Mouse (Mus musculus): ENCODE measurements around the gene Slc35e3.
A peak's percentile ranks its signal among the peaks of the same experiment; 100 is the strongest.

Gene Slc35e3

GRCm38 (mm10) chr10:117695605-117696004, 50.6 kb downstream of the Slc35e3 start:
- DNase-seq, result no peak

DNA sequence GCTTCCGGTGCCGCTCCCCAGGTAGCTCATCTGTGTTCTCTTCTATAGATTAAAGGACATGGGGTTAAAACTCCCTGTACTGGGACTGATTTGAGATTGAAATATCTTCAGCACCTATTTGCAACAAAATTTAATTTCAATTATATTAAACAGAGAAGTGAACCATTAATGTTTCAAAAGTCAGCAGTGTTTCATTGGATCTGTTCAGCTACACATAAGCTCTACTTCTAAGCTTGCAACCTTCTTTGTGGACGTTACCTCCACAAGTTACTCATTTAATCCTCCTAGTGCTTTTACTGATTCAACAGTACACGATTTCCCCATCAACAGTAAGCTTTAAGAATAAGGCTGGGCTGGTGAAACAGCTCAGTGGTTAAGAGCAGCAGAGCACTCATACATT, 51.1 kb downstream of the Slc35e3 start:
- no peak for DNase-seq

DNA sequence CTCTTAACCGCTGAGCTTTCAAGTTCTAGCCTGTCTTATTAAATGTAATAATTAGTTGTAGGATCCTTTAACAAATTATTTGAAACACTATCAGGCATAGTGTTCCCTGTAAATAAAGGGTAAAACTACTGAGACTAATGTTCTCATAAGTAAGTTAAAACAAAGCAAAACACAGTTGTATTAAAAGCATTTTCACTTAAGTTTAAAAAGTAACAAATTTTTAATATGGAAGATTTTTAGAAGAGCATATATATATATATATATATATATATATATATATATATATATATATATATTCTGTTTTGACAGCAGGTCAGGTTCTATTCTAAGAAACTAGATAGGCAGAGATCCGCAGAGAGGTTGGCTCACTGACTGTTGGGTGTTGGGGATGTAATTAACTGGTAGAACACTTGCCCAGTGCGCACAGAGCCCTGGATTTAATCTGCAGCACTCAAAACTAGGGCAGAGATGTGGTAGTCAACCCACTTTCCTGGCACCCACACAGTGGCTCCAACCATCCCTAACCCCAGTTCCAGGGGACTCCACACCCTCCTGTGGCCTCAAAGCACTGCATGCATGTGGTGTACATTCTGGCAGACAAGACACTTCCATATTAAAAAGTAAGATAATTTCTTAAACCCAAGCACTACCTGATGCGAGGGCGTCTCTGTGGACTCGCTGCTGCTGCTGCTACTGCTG, 51.8 kb downstream of the Slc35e3 start:
- DNase-seq, result no peak

GRCm38 (mm10) chr10:117692953-117693352, 53.2 kb downstream of the Slc35e3 start:
- DNase-seq, result no peak

DNA sequence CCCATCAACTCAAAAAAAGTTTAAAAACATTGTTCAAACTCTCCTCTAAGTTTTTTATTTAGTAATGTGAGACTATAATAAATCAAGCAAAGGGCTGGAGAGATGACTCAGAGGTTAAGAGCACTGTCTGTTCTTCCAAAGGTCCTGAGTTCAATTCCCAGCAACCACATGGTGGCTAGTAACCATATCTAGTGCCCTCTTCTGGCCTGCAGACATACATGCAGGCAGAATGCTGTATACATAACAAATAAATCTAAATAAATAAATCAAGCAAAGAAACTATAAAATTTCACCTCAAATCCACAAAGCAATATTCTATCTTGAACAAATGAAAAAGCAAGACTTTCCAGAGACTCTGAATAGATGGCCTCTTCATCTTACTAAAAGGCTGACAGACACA, 54.0 kb downstream of the Slc35e3 start:
- no peak for DNase-seq

GRCm38 (mm10) chr10:117691389-117691968, 54.7 kb downstream of the Slc35e3 start:
- no peak for DNase-seq

DNA sequence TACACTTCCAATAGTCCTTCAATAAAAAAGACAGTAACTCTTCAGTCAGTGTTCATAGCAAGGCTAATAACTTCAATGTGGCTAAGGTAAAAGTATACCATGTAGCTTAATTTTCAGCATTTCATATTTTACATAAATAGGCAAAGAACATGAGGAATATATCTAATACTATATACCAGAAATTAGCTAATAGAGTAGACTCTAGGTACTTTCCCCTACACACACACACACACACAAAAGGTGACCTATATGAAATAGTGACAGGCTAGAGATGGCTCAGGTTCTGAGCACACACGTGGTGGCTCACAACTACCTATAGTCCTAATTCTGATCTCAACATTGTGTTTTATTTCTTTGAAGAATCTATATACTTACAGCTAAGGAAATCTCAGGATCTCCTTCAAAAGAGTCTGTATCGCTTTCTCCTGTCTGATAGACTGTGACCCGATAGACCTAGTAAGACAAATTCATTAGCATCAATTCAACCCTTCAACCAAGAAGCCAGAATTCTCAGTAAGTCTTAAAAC, 55.3 kb downstream of the Slc35e3 start:
- no peak for DNase-seq

DNA sequence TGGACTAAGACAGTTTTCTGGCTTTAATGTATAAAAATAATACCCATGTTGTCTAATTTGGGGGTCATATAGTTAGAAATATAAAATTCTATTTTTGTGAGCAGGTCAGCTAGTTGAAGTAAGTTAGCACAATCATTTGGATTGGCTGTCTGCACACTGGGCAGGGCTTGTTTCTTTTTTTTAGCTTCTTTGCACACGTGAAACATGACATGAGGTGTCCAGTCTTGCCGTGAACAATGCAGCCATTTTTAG, 56.1 kb downstream of the Slc35e3 start:
- DNase-seq, result no peak

DNA sequence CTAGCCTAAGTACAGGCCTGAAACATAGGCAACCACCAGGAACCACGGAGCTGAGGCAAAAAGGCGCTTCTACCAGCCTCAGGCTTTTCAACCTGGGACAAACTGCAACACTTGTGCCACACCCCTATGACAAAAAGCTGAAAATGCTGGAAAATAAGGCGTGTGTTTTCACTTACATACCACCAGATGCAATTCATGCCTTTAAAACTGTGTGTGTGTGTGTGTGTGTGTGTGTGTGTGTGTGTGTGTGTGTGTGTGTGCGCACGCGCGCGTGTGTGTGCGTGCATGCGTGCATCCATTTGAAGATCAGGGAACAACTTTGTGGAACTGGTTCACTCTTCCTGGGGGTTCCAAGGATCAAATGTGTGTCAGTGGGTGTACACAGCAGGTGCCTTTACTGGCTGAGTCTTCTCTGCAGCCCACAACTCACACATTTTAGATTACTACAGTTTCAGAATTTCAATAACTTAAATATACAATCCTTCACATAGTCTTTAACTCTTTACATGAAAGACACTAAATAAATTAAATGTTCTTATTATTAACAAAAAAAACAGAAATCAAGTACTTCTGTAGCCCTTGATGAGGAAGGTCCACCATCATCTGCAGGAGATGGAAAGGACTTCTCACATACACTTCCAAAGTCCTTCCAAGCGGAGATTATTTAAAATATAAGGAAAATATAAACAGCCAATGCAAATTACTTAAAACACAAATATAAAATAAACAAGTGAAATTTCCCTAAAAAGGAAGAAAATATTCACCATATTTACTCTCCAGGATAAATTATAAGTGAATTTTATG, 56.7 kb downstream of the Slc35e3 start:
- no peak for DNase-seq

DNA sequence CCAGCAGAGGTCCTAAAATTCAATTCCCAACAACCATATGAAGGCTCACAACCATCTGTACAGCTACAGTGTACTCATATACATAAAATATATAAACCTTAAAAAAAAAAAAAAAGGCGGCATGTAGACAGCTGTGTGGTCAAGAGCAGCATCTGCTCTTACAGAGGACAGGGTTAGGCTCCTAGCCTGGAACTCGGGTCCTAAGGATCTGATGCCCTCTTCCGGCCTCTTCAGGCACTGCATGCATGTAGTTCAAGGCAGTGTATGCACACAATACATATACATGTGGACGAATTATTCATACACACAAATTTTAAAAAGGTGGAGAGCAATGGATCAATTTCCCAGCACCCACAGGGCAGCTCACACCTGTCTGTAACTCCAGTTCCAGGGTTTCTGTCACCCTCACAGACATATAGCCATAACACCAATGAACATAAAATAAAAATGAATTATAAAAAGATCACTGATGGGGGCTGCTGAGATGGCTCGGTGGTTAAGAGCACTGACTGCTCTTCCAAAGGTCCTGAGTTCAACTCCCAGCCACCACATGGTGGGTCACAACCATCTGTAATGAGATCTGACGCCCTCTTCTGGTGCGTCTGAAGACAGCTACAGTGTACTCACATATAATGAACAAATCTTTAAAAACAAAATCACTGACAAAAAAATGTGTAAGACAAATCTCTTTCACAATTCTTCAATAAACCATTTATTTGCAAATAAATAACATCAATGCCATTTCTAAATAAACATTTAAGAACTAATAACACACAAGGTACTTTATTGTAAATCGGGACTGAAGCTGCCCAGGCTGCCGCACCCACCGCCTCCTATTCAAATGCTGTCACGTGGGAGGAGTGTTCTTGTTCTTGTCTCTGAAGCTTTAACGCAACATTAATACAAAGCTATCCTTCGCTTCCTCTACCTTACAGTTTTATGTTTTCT, 57.7 kb downstream of the Slc35e3 start:
- DNase-seq, result peak in 1 of 2 experiments; percentile 42

- no peak for DNase-seq
Measured at GRCm38 (mm10) chr10:117687577-117687976, 58.6 kb downstream of the Slc35e3 start.

GRCm38 (mm10) chr10:117687018-117687417, 59.1 kb downstream of the Slc35e3 start:
- no peak for DNase-seq

DNA sequence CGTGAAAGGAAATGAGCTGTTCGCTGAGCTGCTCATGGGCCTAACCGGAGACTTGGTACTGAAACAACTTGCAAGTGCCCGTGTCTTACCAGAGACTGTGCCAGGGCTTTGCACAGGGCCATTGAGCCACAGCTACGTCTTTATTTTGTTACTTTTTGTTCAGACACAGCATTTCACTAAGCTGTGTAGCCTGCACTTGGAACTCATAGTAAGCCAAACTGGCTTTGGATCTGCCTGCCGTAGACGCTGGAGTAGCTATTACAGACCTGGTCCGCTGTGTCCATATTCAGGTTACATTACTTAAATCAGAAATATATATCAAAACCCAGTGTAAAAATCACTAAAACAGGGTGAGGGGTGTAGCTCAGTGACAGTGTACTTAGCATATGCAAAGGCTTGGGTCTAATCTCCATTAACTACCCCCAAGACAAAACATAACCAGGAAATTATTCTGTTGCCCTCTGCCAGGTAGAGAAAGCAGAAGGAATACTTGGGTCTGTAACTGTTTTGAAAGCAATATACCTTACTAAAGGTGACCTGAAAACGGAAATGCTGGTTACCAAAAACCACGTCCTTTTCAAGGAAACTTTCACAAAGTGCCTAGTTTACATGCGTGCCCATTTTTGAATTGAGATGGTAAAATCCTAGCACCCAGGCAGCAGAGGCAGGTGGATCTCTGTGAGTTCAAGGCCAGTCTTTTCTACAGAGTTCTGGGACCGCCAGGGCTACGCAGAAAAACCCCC, 60.1 kb downstream of the Slc35e3 start:
- DNase-seq, result no peak

- DNase-seq, result no peak
Measured at GRCm38 (mm10) chr10:117685171-117685848, 60.9 kb downstream of the Slc35e3 start.

GRCm38 (mm10) chr10:117684298-117685170, 61.6 kb downstream of the Slc35e3 start:
- no peak for DNase-seq

- no peak for DNase-seq
Measured at GRCm38 (mm10) chr10:117683734-117684037, 62.5 kb downstream of the Slc35e3 start.
